Mouse (Mus musculus): Measurements from ENCODE around the gene Atp11b.

The Atp11b gene

GRCm38 (mm10) chr3:35753825-35754767 is at the start of gene Atp11b:
Atp11b (plus strand) TSS chr3:35754106.
- peak; percentile 80 for DNase-seq (ENCODE audit: low spot score)

GRCm38 (mm10) chr3:35704328-35704613 is 49.6 kb upstream of the Atp11b start:
- no peak for DNase-seq (ENCODE audit: low spot score)

- no peak for DNase-seq (ENCODE audit: low spot score)
Observed at GRCm38 (mm10) chr3:35719531-35720205, 34.2 kb upstream of the Atp11b start.

- DNase-seq (ENCODE audit: low spot score) = no peak
Observed at GRCm38 (mm10) chr3:35720801-35721200, 33.1 kb upstream of the Atp11b start.

GRCm38 (mm10) chr3:35721818-35722446 is 32.0 kb upstream of the Atp11b start:
- DNase-seq (ENCODE audit: low spot score) = no peak

- no peak for DNase-seq (ENCODE audit: low spot score)
Observed at GRCm38 (mm10) chr3:35722811-35723210, 31.1 kb upstream of the Atp11b start.

GRCm38 (mm10) chr3:35723586-35724322 is 30.2 kb upstream of the Atp11b start:
- DNase-seq (ENCODE audit: low spot score) = no peak

- no peak for DNase-seq (ENCODE audit: low spot score)
Observed at GRCm38 (mm10) chr3:35725096-35725495, 28.8 kb upstream of the Atp11b start.

- no peak for DNase-seq (ENCODE audit: low spot score)
Observed at GRCm38 (mm10) chr3:35726936-35727335, 27.0 kb upstream of the Atp11b start.

GRCm38 (mm10) chr3:35729490-35729889 is 24.4 kb upstream of the Atp11b start:
- no peak for DNase-seq (ENCODE audit: low spot score)

- no peak for DNase-seq (ENCODE audit: low spot score)
Observed at GRCm38 (mm10) chr3:35731981-35732777, 21.7 kb upstream of the Atp11b start.

- no peak for DNase-seq (ENCODE audit: low spot score)
Observed at GRCm38 (mm10) chr3:35732778-35733147, 21.1 kb upstream of the Atp11b start.

GRCm38 (mm10) chr3:35734509-35734908 is 19.4 kb upstream of the Atp11b start:
- DNase-seq (ENCODE audit: low spot score) = no peak

- no peak for DNase-seq (ENCODE audit: low spot score)
Observed at GRCm38 (mm10) chr3:35738071-35738470, 15.8 kb upstream of the Atp11b start.

GRCm38 (mm10) chr3:35745010-35745409 is 8.9 kb upstream of the Atp11b start:
- no peak for DNase-seq (ENCODE audit: low spot score)

- DNase-seq (ENCODE audit: low spot score) = no peak
Observed at GRCm38 (mm10) chr3:35746840-35747456, 7.0 kb upstream of the Atp11b start.

- no peak for DNase-seq (ENCODE audit: low spot score)
Observed at GRCm38 (mm10) chr3:35750286-35750685, 3.6 kb upstream of the Atp11b start.

- DNase-seq (ENCODE audit: low spot score) = no peak
Observed at GRCm38 (mm10) chr3:35751724-35752123, 2.2 kb upstream of the Atp11b start.

- no peak for DNase-seq (ENCODE audit: low spot score)
Observed at GRCm38 (mm10) chr3:35762735-35763134, 8.8 kb downstream of the Atp11b start.

GRCm38 (mm10) chr3:35764637-35765617 is 11.0 kb downstream of the Atp11b start:
- peak; percentile 38 for DNase-seq (ENCODE audit: low spot score)

Data from MN1 (cell line).